Mouse (Mus musculus) CH12.LX (cell line): Measurements from ENCODE around the gene Ext2. TPM values are rescaled to one million over a fixed set of nuclear protein-coding genes. Genes with fewer than 3 reads are reported as not detected.
A peak's percentile ranks its signal among the peaks of the same experiment; 100 is the strongest.

Source experiments
- DNase-seq: peaks from one replicate; pipeline ENCODE4 v3.0.0-alpha.2; 2013; ENCODE audit errors: extremely low read depth
- H3K27ac ChIP-seq: 2 replicates; pipeline ENCODE4 v1.5.1; 2012; ENCODE audit warnings: low read depth, mild to moderate bottlenecking, control low read depth, moderate library complexity; ENCODE audit not compliant: insufficient read depth
- H3K27me3 ChIP-seq: replicated peaks from 2 replicates; pipeline ENCODE3; 2012; ENCODE audit warnings: inconsistent platforms
- H3K36me3 ChIP-seq, 2 experiments: replicated peaks in 1 of 2; 2 replicates each; pipeline versions ENCODE3 to v1.6.1; 2012; ENCODE audit warnings: inconsistent platforms in 1 of 2, low read length in 1 of 2, mild to moderate bottlenecking in 1 of 2, mixed read lengths in 1 of 2, moderate library complexity in 1 of 2; ENCODE audit not compliant: control insufficient read depth in 1 of 2, insufficient read depth in 1 of 2
- H3K4me1 ChIP-seq, 2 experiments: 2 replicates each; pipeline ENCODE4 v1.6.1; 2012; ENCODE audit warnings: inconsistent platforms in 1 of 2, moderate library complexity in 1 of 2; ENCODE audit not compliant: insufficient read depth in 2 of 2, control insufficient read depth in 1 of 2
- H3K4me2 ChIP-seq: 2 replicates; pipeline ENCODE4 v1.6.1; 2012; ENCODE audit warnings: low read depth, mild to moderate bottlenecking, control low read depth; ENCODE audit not compliant: poor library complexity, insufficient read depth, severe bottlenecking
- H3K4me3 ChIP-seq, 3 experiments: fragments of 150-350 bp in 1 of 3; sonication (generic) in 1 of 3; replicated peaks in 1 of 3; 2 replicates each; pipeline versions ENCODE3 to v1.5.1; 2011 to 2012; ENCODE audit warnings: low read depth in 2 of 3, low read length in 2 of 3, mild to moderate bottlenecking in 2 of 3, moderate library complexity in 2 of 3, control low read depth in 1 of 3, improper control_type of control experiment in 1 of 3, inconsistent platforms in 1 of 3, mixed read lengths in 1 of 3; ENCODE audit not compliant: poor library complexity in 1 of 3
- H3K79me2 ChIP-seq: replicated peaks from 2 replicates; pipeline ENCODE4 v1.6.1; 2012; ENCODE audit warnings: mild to moderate bottlenecking, moderate library complexity; ENCODE audit not compliant: control insufficient read depth, poor library complexity, insufficient read depth, severe bottlenecking; ENCODE audit errors: extremely low read depth
- H3K9ac ChIP-seq: 2 replicates; pipeline ENCODE4 v1.6.1; 2012; ENCODE audit warnings: low read depth, mild to moderate bottlenecking, control low read depth, moderate library complexity; ENCODE audit not compliant: insufficient read depth
- H3K9me3 ChIP-seq: replicated peaks from 2 replicates; pipeline ENCODE3; 2012; ENCODE audit warnings: low read length, inconsistent platforms, mixed read lengths
- BHLHE40 ChIP-seq: IDR thresholded peaks from 2 replicates; pipeline ENCODE4 v1.6.1; 2011; ENCODE audit warnings: mild to moderate bottlenecking, low read depth, low read length, improper control_type of control experiment
- EP300 ChIP-seq: IDR thresholded peaks from 2 replicates; pipeline ENCODE4 v1.6.1; 2011; ENCODE audit warnings: low read length, improper control_type of control experiment
- ETS1 ChIP-seq: conservative IDR thresholded peaks from 2 replicates; pipeline ENCODE4 v1.6.1; 2012; ENCODE audit warnings: low read depth, mild to moderate bottlenecking, inconsistent platforms, low read length, improper control_type of control experiment, moderate library complexity
- IRF4 ChIP-seq: IDR thresholded peaks from 2 replicates; pipeline ENCODE4 v1.6.1; 2014; ENCODE audit warnings: low read depth, mild to moderate bottlenecking, inconsistent platforms, low read length, improper control_type of control experiment
- MAX ChIP-seq: IDR thresholded peaks from 2 replicates; pipeline ENCODE4 v1.6.1; 2011; ENCODE audit warnings: low read length, improper control_type of control experiment
- MXI1 ChIP-seq: IDR thresholded peaks from 2 replicates; pipeline ENCODE4 v1.6.1; 2011; ENCODE audit warnings: mild to moderate bottlenecking, low read depth, low read length, improper control_type of control experiment
- NRF1 ChIP-seq: IDR thresholded peaks from 2 replicates; pipeline ENCODE4 v1.6.1; 2014; ENCODE audit warnings: low read depth, mild to moderate bottlenecking, inconsistent platforms, low read length, improper control_type of control experiment, moderate library complexity
- PAX5 ChIP-seq: IDR thresholded peaks from 2 replicates; pipeline ENCODE4 v1.6.1; 2012; ENCODE audit warnings: low read length, inconsistent platforms, mixed read lengths
- SIN3A ChIP-seq: IDR thresholded peaks from 2 replicates; pipeline ENCODE4 v1.6.1; 2012; ENCODE audit warnings: low read length, improper control_type of control experiment, inconsistent platforms
- SMC3 ChIP-seq: IDR thresholded peaks from 2 replicates; pipeline ENCODE4 v1.6.1; 2011; ENCODE audit warnings: low read depth, low read length, improper control_type of control experiment
- ZMIZ1 ChIP-seq: IDR thresholded peaks from 2 replicates; pipeline ENCODE4 v1.6.1; 2012; ENCODE audit warnings: low read depth, mild to moderate bottlenecking, inconsistent platforms, low read length, improper control_type of control experiment
- dilution Hi-C: fragments of 300-500 bp; cut with MboI; formaldehyde crosslinking; loops from 2 replicates; pipeline ENCODE4 v1.14.3; 2020; ENCODE audit warnings: low sequenced_read_pairs; ENCODE audit not compliant: extremely low pct_unique_long_range_greater_than_20kb, extremely low pct_ligation_motif_present
- in situ Hi-C: fragments of 300-500 bp; cut with MboI; formaldehyde crosslinking; loops from 3 replicates; pipeline ENCODE4 v1.14.3; 2019; ENCODE audit warnings: low sequenced_read_pairs, low pct_ligation_motif_present, low pct_unique_long_range_greater_than_20kb, mixed read lengths
- polyA plus RNA-seq: library from polyadenylated mRNA; unstranded; fragments of >175 nt; gene quantifications from 2 replicates; pipeline ENCODE4 v1.2.1, GENCODE M21; 2012; ENCODE audit warnings: low read depth; ENCODE audit not compliant: insufficient read length
- total RNA-seq, 2 experiments: library from RNA; depleted of rRNA; stranded (reverse); fragments of 300-350 nt in 1 of 2; fragments of >200 nt in 1 of 2; gene quantifications; 2 replicates each; pipeline ENCODE4 v1.2.3; 2012 to 2014

Ext2 gene
- total and polyA plus RNA-seq, 3 experiments: 20.2 to 33.1 (median 26.9) TPM

DNA sequence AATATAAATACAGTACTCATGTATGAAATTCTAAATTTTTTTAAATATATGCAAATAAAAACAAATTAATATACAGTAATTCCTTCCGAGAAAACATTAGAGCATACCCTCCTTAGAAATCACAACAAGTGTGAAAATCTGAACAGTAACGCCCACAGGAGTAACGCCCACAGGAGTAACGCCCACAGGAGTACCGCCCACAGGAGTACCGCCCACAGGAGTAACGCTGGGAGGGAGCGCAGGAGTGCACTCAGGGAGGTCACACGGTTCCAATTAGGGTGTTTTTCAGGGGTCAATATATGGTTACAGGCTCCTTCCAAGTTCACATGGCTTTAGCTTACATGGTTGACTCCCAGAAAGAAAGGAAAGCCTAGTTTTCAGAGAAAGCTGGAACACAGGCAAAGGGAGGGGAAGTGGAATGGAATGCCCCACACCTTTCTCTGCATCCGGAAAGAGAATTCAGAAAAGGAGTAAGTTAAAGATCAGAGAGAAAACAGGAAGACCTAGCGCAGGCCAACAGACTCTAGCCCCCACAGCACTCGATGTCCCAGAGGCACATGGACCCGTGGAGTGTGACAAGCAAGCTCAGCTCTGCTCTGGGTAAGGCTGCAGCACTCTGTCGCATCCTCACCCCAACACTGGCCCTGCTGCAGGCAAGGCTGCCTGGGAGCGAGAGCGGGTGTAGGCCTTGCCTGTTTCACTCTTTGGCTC is 50.2 kb downstream of the Ext2 start:
- Histone ChIP-seq H3K27me3 (no peaks in the 10 kb centered on the region), H3K4me2 (no peak overlapping the region), H3K36me3 (peaks cover 0 to 14% of the 10 kb centered on the region in 2 experiments), H3K4me1 (peaks cover 24 to 72% of the 10 kb centered on the region in 2 experiments), H3K27ac (no peak overlapping the region), H3K9me3 (no peaks in the 10 kb centered on the region), H3K4me3 (peak overlapping the region in 1 of 3 experiments; percentile 39), H3K9ac (no peak overlapping the region), H3K79me2 (no peaks in the 10 kb centered on the region)
- TF ChIP-seq BHLHE40: no peak
- no peak for TF ChIP-seq SMC3
- TF ChIP-seq IRF4: no peak
- no peak for TF ChIP-seq ZMIZ1
- 0 out of 2 replicates have a peak, but pooled peaks have one; percentile 30 for TF ChIP-seq MAX
- TF ChIP-seq EP300: no peak
- dilution Hi-C loops: no loop called here
- in situ Hi-C loops: loop anchor here (25.0 kb wide), 1 partner anchor 560 kb away; no protein-coding TSS in a partner anchor
- peak; percentile 71 for DNase-seq

DNA sequence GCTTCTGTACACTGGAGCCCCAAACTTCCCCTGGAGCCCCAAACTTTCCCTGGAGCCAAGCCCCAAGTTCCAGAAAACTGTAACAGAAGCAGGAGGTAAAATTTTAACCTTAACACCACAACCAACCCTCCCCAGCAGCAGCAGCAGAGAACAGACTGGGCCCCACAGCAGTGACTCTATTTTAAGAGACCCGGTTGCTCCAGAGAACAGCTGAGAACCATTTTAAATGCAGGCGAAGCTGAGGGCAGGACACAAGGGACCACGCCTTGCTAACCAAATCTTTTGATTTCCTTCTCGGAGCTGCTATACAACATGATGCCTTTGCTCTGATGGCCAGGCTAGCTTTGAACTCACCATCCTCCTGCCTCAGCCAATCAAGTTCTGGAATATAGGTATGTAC is 51.5 kb downstream of the Ext2 start:
- peaks cover 0 to 18% of the 10 kb centered on the region in 2 experiments for H3K36me3 ChIP-seq
- no peaks in the 10 kb centered on the region for H3K9me3 ChIP-seq
- H3K79me2 ChIP-seq: no peaks in the 10 kb centered on the region
- no peak overlapping the region for H3K4me3 ChIP-seq
- H3K4me2 ChIP-seq: peak overlapping the region; percentile 4; the same call in 1 of the 2 replicates
- H3K4me1 ChIP-seq: peaks cover 23 to 59% of the 10 kb centered on the region in 2 experiments
- in situ Hi-C loops: loop anchor here (25.0 kb wide), 1 partner anchor 559 kb away; no protein-coding TSS in a partner anchor
- TF ChIP-seq SIN3A (no peak), ETS1 (peak; percentile 29; the same call in 1 of the 2 replicates), PAX5 (no peak), MXI1 (no peak), NRF1 (no peak)
- H3K27ac ChIP-seq: no peak overlapping the region
- no peaks in the 10 kb centered on the region for H3K27me3 ChIP-seq
- dilution Hi-C loops: no loop called here
- DNase-seq: no peak
- H3K9ac ChIP-seq: no peak overlapping the region

DNA sequence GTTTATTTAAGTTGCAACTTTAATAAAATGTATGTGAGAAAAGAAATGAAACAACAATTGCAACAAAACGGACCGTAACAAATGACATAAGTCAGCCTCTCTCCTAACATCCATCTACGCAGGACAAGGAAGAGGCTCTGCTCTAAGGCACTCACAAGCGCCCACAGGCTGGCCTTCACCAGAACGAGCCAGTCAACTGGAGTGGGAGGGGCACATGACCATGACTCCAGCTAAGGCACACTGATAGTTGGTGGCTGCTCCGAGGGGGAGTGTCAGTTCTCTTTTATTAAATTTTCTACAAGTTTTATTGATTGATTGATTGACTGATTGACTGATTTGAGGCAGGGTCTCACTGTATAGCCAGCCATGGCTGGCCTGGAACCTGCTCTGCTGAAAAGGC is 52.5 kb downstream of the Ext2 start:
- no peak overlapping the region for H3K9ac ChIP-seq
- no peaks in the 10 kb centered on the region for H3K27me3 ChIP-seq
- no peaks in the 10 kb centered on the region for H3K9me3 ChIP-seq
- dilution Hi-C loops (no loop called here), in situ Hi-C loops (loop anchor here (25.0 kb wide), 1 partner anchor 558 kb away; no protein-coding TSS in a partner anchor)
- DNase-seq: no peak
- no peaks in the 10 kb centered on the region for H3K79me2 ChIP-seq
- TF ChIP-seq SMC3: no peak
- no peak overlapping the region for H3K27ac ChIP-seq
- peaks cover 15 to 49% of the 10 kb centered on the region in 2 experiments for H3K4me1 ChIP-seq
- peaks cover 0 to 25% of the 10 kb centered on the region in 2 experiments for H3K36me3 ChIP-seq
- no peak overlapping the region for H3K4me3 ChIP-seq
- no peak overlapping the region for H3K4me2 ChIP-seq
